Mouse (Mus musculus): Measurements from ENCODE around the gene Vps29. TPM values are rescaled to one million over a fixed set of nuclear protein-coding genes. Genes with fewer than 3 reads are reported as not detected.
"Not testable (repeated sequence)": the region's sequence is repeated elsewhere in the genome, so short reads cannot be mapped to it uniquely, and the experiment has no call there.

Vps29 gene
- total and polyA plus RNA-seq, 2 experiments from 2014 or later: 111 to 344 TPM

GRCm38 (mm10) chr5:122312942-122313684 lies 41.1 kb upstream of the Vps29 start:
- Histone ChIP-seq H3K27ac (peak overlapping the region; percentile 6; the same call in 1 of the 2 replicates), H3K4me1 (ENCODE audit: insufficient read depth, low read length) (peaks cover 8% of the 10 kb centered on the region), H3K4me2 (ENCODE audit: low read depth, low read length) (no peak overlapping the region), H3K9me3 (ENCODE audit: low read length) (no peaks in the 10 kb centered on the region), H3K4me3 (ENCODE audit: low read length) (no peak overlapping the region), H3K36me3 (ENCODE audit: insufficient read depth, low read length) (peaks cover 2% of the 10 kb centered on the region; the same call in 1 of the 2 replicates), H3K27me3 (ENCODE audit: insufficient read depth, low read length) (no peaks in the 10 kb centered on the region), H3K9ac (replicated peaks; ENCODE audit: low read length) (no peak overlapping the region)
- ATAC-seq (no peak), DNase-seq (ENCODE audit: low spot score) (no peak)
- no peak for TF ChIP-seq CTCF (IDR thresholded peaks at IDR 0.05; ENCODE audit: low read depth)
- WGBS: 84% methylated on average over 17 of the region's 17 CpGs

GRCm38 (mm10) chr5:122314966-122315667 lies 39.1 kb upstream of the Vps29 start:
- Histone ChIP-seq H3K36me3 (ENCODE audit: insufficient read depth, low read length) (0 out of 2 replicates have a peak, but pooled peaks cover 4% of the 10 kb centered on the region), H3K27ac (peak overlapping the region; percentile 62)

GRCm38 (mm10) chr5:122317329-122318045 lies 36.7 kb upstream of the Vps29 start:
- peak overlapping the region; percentile 5; the same call in 1 of the 2 replicates for H3K27ac ChIP-seq
- H3K27me3 ChIP-seq (ENCODE audit: insufficient read depth, low read length): no peaks in the 10 kb centered on the region
- H3K36me3 ChIP-seq (ENCODE audit: insufficient read depth, low read length): peaks cover 4% of the 10 kb centered on the region; the same call in 1 of the 2 replicates
- ATAC-seq (no peak), DNase-seq (ENCODE audit: low spot score) (no peak)
- 66% methylated on average over 11 of the region's 11 CpGs for WGBS
- H3K4me3 ChIP-seq (ENCODE audit: low read length): no peak overlapping the region
- H3K4me1 ChIP-seq (ENCODE audit: insufficient read depth, low read length): peaks cover 4% of the 10 kb centered on the region
- H3K9ac ChIP-seq (replicated peaks; ENCODE audit: low read length): no peak overlapping the region
- no peak for TF ChIP-seq CTCF (IDR thresholded peaks at IDR 0.05; ENCODE audit: low read depth)
- H3K9me3 ChIP-seq (ENCODE audit: low read length): no peaks in the 10 kb centered on the region
- no peak overlapping the region for H3K4me2 ChIP-seq (ENCODE audit: low read depth, low read length)

More at GRCm38 (mm10) chr5:122314966-122315667, 39.1 kb upstream of the Vps29 start:
- no peak overlapping the region for H3K4me3 ChIP-seq (ENCODE audit: low read length)
- 56% methylated on average over 20 of the region's 20 CpGs for WGBS
- peak; percentile 49 for TF ChIP-seq CTCF (IDR thresholded peaks at IDR 0.05; ENCODE audit: low read depth)
- peak; percentile 88 for ATAC-seq
- H3K9ac ChIP-seq (replicated peaks; ENCODE audit: low read length): no peak overlapping the region
- no peak overlapping the region for H3K4me2 ChIP-seq (ENCODE audit: low read depth, low read length)
- DNase-seq (ENCODE audit: low spot score): peak; percentile 83
- H3K27me3 ChIP-seq (ENCODE audit: insufficient read depth, low read length): no peaks in the 10 kb centered on the region
- H3K4me1 ChIP-seq (ENCODE audit: insufficient read depth, low read length): peaks cover 8% of the 10 kb centered on the region
- H3K9me3 ChIP-seq (ENCODE audit: low read length): no peaks in the 10 kb centered on the region

GRCm38 (mm10) chr5:122318100-122318499 lies 36.1 kb upstream of the Vps29 start:
- H3K4me2 ChIP-seq (ENCODE audit: low read depth, low read length): no peak overlapping the region
- no peak overlapping the region for H3K4me3 ChIP-seq (ENCODE audit: low read length)
- TF ChIP-seq CTCF (IDR thresholded peaks at IDR 0.05; ENCODE audit: low read depth): peak; percentile 54
- ATAC-seq (no peak), DNase-seq (ENCODE audit: low spot score) (no peak)
- H3K9ac ChIP-seq (replicated peaks; ENCODE audit: low read length): no peak overlapping the region
- no peaks in the 10 kb centered on the region for H3K9me3 ChIP-seq (ENCODE audit: low read length)
- H3K4me1 ChIP-seq (ENCODE audit: insufficient read depth, low read length): peaks cover 3% of the 10 kb centered on the region; the same call in 1 of the 2 replicates
- whole genome bisulfite sequencing: 75% methylated on average over 3 of the region's 3 CpGs
- H3K27ac ChIP-seq: no peak overlapping the region
- H3K27me3 ChIP-seq (ENCODE audit: insufficient read depth, low read length): no peaks in the 10 kb centered on the region
- H3K36me3 ChIP-seq (ENCODE audit: insufficient read depth, low read length): peaks cover 4% of the 10 kb centered on the region; the same call in 1 of the 2 replicates

- H3K27ac ChIP-seq, ATAC-seq: not testable (repeated sequence)
Observed at GRCm38 (mm10) chr5:122318976-122319375, 35.2 kb upstream of the Vps29 start.

GRCm38 (mm10) chr5:122319474-122320204 lies 34.5 kb upstream of the Vps29 start:
- peaks cover 4% of the 10 kb centered on the region; the same call in 1 of the 2 replicates for H3K36me3 ChIP-seq (ENCODE audit: insufficient read depth, low read length)

More at GRCm38 (mm10) chr5:122318976-122319375, 35.2 kb upstream of the Vps29 start:
- WGBS: 66% methylated on average over 3 of the region's 3 CpGs
- H3K9me3 ChIP-seq (ENCODE audit: low read length); H3K4me3 ChIP-seq (ENCODE audit: low read length); H3K4me2 ChIP-seq (ENCODE audit: low read depth, low read length); H3K4me1 ChIP-seq (ENCODE audit: insufficient read depth, low read length); H3K27me3 ChIP-seq (ENCODE audit: insufficient read depth, low read length); H3K9ac ChIP-seq (replicated peaks; ENCODE audit: low read length); H3K36me3 ChIP-seq (ENCODE audit: insufficient read depth, low read length); DNase-seq (ENCODE audit: low spot score): not testable (repeated sequence)

More at GRCm38 (mm10) chr5:122319474-122320204, 34.5 kb upstream of the Vps29 start:
- no peak overlapping the region for H3K4me3 ChIP-seq (ENCODE audit: low read length)
- H3K9me3 ChIP-seq (ENCODE audit: low read length): no peaks in the 10 kb centered on the region
- H3K4me2 ChIP-seq (ENCODE audit: low read depth, low read length): no peak overlapping the region
- no peaks in the 10 kb centered on the region for H3K27me3 ChIP-seq (ENCODE audit: insufficient read depth, low read length)
- no peak for ATAC-seq
- H3K4me1 ChIP-seq (ENCODE audit: insufficient read depth, low read length): peaks cover 3% of the 10 kb centered on the region; the same call in 1 of the 2 replicates
- no peak for TF ChIP-seq CTCF (IDR thresholded peaks at IDR 0.05; ENCODE audit: low read depth)
- no peak for DNase-seq (ENCODE audit: low spot score)
- WGBS: 80% methylated on average over 14 of the region's 14 CpGs
- H3K9ac ChIP-seq (replicated peaks; ENCODE audit: low read length): no peak overlapping the region
- 0 out of 2 replicates have a peak overlapping the region, but pooled peaks have one; percentile 41 for H3K27ac ChIP-seq

Data from hindbrain, postnatal 0 days (tissue).